Mouse (Mus musculus): ENCODE measurements around the gene Lck.
"Not testable (repeated sequence)": the region's sequence is repeated elsewhere in the genome, so short reads cannot be mapped to it uniquely, and the experiment has no call there.

Lck gene

GRCm38 (mm10) chr4:129554512-129554911 lies 18.9 kb downstream of the Lck start:
- DNase-seq = not testable (repeated sequence)

DNA sequence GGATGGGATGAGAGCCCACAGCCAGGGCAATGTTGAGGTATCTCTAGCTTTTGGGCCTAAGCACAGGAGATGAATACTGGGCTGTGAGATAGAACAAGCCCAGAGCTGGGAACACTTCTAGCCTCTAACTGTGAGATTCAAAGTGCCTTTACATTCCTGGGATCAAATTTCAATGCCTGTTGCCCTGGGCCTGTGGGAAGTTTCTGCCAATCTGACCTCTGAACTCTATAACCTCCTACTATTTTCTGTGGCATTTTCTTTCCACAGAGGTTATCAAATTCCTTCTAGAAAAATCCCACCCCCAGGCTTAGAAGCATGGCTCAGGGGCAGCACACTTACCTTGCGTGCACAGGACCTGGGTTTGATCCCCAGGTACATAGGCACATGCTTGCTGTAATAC lies 23.1 kb downstream of the Lck start:
- no peak for DNase-seq

DNA sequence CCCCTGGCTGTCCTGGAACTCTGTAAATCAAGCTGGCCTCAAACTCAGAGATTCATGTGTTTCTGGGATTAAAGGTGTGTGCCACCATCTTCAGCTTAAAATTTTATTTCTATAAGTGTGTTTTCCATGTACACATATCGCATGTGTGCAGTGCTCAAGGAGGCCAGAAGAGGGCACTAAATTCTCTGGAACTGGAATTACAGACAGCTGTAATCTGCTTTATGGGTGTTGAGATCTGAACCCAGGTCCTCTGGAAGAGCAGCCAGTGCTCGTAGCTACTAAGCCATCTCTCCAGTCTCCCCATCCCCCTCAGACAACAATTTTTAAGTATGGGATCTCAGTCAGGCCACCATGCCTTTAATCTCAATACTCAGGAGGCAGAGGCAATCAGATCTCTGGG lies 24.1 kb downstream of the Lck start:
- DNase-seq = peak; percentile 61

GRCm38 (mm10) chr4:129547631-129548030 lies 25.8 kb downstream of the Lck start:
- DNase-seq = not testable (repeated sequence)

DNA sequence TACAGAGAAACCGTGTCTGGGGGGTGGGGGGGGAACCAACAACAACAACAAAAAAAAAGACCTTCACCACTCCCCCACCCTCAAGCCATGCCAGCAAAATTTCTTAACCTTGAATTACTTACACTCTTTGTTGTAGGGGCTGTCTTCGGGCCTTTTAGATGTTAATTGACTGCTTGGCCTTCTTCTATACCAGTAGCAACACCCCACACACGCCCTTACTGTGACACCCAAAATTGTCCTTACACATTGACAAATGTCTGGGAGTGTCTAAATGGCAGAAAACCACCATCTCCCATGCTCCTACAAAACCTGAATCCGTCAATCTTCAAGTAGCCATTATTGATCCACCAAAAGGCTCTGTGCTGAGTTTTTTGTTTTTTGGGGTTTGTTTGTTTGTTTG lies 29.3 kb downstream of the Lck start:
- DNase-seq = no peak

DNA sequence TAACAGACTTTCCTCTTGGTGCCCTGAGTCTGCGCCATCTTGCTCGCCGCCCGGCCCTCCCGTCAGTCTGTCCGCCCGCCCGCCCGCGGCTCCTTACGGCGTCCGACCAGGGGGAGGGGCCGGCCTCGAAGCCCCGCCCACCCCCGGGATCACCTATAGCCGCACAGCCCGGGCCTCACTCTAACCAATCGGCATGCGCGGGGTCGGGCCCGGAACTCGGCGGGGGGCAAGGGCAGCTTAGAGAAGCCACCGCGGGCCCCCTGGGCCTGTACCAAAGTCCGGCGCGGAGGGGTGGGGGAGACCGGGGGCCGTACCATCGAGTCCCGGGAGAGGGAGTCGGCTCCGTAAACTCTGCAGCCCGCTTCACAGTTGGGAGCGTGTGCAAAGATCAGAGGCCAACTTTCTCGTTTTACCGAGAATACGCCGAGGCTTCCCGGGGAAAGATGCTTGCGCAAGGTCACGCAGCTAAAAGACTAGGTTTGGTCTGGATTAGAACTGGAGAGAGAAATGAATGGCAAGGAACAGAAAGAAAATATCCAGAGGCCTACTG lies 30.8 kb downstream of the Lck start, which contains the start of gene Hdac1:
Gene Hdac1 (minus strand): TSS at position 122 of the 550 bp plus-strand sequence.
- peak; percentile 99 for DNase-seq

DNA sequence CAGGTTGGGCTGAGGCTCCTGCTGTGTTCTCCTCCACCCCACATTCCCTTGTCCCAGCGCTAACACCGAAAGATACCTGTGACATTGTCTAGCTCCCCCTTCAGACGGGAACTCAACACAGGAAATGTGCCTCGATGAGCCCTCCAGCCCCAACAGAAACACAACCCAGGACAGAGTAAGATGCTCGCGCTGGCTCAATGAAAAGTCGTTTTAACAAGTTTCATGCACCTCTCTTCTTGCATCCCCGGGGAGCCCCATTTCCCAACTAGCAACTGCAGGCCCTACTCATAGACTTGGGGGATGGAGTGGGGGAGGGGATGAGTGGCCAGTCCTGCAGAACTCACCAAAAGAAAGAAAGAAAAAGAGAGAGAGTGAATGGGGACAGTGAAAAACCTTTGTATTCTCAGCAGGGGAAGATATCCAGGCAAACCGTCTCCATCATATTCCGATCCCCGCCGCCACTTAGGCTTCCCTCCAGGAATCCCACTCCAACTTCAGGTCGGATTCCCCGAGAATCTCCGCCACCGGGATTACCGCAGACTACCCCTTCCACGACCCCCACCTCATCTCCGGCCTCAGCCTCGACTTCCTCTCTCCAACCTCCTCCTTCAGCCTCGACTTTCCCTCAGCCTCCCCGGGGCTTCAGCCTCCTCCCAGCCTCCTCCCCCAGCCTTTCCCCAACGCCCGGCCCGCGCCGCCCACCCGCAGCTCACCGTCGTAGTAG lies 31.4 kb downstream of the Lck start:
- DNase-seq = no peak

- DNase-seq = peak; percentile 46
These were observed 33.4 kb downstream of the Lck start for GRCm38 (mm10) chr4:129540012-129540411.

DNA sequence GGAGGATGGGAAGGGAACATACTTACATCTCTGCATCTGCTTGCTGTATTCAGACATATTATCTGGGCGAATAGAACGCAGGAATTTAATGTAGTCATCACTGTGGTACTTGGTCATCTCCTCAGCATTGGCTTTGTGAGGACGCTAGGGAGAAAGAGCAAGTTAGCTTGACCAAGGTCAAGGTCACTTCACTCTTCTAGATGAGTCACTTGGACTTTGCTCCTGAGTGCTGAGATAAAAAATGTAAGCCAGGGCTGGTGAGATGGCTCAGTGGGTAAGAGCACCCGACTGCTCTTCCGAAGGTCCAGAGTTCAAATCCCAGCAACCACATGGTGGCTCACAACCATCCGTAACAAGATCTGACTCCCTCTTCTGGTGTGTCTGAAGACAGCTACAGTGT lies 44.5 kb downstream of the Lck start:
- not testable (repeated sequence) for DNase-seq

GRCm38 (mm10) chr4:129525889-129526288 lies 47.6 kb downstream of the Lck start:
- DNase-seq = no peak

DNA sequence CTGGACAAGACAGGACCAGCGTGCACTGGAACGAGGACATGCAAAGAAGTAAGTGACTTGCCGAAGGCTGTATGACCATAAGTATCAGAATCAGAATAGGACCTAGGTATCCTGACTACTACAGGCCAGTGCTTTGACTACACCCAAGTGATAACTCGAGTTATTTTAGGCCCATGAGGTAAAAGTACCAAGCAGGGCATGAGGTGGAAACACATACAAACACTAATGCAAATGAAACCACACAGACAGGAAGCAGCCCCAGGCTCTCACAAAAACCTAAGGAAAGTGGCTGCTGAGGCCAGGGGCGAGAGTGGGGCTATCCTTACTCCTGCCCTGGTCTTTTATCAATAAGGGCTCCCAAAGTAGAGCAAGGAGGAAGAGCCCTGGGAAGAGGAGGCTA lies 48.1 kb downstream of the Lck start:
- DNase-seq = no peak

- no peak for DNase-seq
These were observed 54.9 kb downstream of the Lck start for GRCm38 (mm10) chr4:129518519-129518918.

- DNase-seq = peak; percentile 70
These were observed 56.5 kb downstream of the Lck start for GRCm38 (mm10) chr4:129516925-129517324.

DNA sequence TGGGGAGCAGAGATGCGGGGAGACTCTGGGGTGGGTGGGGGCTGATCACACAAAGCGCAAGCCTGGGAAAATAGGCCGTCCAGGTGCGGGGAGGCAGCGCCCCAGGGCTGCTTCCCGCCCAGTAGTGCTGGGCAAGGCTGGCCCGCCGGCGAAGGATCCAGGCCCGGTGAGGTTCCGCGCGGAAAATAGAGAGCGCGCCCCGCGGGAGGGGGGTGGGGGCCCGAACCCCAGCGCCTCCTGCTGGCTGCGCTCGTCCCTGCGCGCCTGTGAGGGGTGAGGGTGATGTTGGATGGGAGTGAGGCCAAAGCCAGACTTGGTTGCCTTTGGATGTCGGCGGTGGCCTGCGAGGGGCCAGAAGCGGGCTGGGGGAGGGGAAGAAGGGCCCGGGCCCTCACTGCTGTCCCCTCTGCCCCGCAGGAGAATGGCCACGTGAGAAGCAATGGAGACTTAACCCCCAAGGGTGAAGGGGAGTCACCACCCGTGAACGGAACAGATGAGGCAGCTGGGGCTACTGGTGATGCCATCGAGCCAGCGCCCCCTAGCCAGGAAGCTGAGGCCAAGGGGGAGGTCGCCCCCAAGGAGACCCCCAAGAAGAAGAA lies 59.0 kb downstream of the Lck start:
- DNase-seq = peak; percentile 86

DNA sequence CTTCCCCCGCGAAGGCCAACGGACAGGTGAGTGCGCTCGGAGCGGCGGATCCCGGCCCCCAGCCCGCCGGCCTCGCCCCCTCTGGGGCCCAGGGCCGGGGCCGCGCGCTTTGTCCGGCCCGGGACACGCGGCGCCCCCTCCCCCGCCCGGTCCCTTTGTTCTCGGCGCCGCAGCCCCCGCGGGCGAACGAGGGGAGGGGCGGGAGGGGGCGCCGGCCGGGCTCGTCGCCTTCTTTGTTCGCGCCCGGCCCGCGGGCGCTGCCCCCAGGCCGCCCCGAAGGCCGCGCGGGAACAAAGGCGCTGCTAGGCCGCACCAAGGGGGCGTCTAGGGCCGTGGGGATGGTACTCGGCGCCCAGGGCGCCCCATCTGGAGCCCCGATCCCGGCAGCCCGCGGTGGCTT lies 59.5 kb downstream of the Lck start:
- DNase-seq = no peak

GRCm38 (mm10) chr4:129513086-129513767 lies 60.2 kb downstream of the Lck start, which contains the start of gene Marcksl1:
TSS of gene Marcksl1 (plus strand) at chr4:129513581.
- peak; percentile 95 for DNase-seq

GRCm38 (mm10) chr4:129511413-129512096 lies 61.9 kb downstream of the Lck start:
- no peak for DNase-seq

- DNase-seq = no peak
These were observed 62.6 kb downstream of the Lck start for GRCm38 (mm10) chr4:129510723-129511412.

DNA sequence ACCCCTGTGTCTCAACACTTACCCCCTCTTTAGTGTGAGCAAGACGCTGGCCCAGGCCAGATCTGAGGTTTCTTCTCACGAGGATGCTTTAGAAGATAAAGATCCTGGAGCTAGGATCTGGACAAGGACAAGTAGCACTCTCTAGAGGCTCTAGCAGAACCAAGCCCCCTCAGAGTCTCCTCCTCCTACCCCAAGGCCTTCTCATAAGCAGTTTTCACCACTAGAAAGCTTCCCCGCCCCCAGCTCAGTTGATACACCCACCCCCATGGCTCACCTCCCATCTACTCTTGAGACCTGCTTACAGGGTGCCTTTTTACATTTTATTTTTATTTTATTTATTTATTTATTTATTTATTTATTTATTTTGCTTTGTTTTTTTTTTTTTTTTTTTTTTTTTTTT lies 63.8 kb downstream of the Lck start:
- no peak for DNase-seq

- peak; percentile 41 for DNase-seq
These were observed 64.4 kb downstream of the Lck start for GRCm38 (mm10) chr4:129508834-129509600.

GRCm38 (mm10) chr4:129508237-129508515 lies 65.3 kb downstream of the Lck start:
- DNase-seq = no peak
